Mouse (Mus musculus): ENCODE data around the gene Arhgef18. TPM values are rescaled to one million over a fixed set of nuclear protein-coding genes. Genes with fewer than 3 reads are reported as not detected.
A peak's percentile ranks its signal among the peaks of the same experiment; 100 is the strongest.

The Arhgef18 gene
- polyA plus RNA-seq, 1 experiment from 2014 or later, result 12.1 TPM

DNA sequence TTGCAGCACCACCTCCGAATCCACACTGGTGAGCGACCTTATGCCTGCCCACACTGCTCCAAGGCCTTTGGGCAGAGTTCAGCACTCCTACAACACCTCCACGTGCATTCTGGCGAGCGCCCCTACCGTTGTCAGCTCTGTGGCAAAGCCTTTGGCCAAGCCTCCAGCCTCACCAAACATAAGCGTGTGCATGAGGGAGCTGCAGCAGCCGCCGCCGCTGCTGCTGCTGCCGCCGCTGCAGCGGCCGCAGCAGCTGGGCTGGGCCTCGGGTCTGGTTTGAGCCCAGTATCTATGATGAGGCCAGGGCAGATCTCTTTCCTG, 103.6 kb downstream of the Arhgef18 start:
- no peak for ATAC-seq
- H3K4me2 ChIP-seq (ENCODE audit: low read length), result no peak overlapping the region
- H3K4me1 ChIP-seq (ENCODE audit: control insufficient read depth, insufficient read depth, low read length), result peaks cover 25% of the 10 kb centered on the region
- no peak overlapping the region for H3K27ac ChIP-seq (ENCODE audit: low read length)
- H3K9ac ChIP-seq (ENCODE audit: low read depth, low read length), result no peak overlapping the region
- WGBS, result 92% methylated on average over 15 of the region's 15 CpGs
- no peak overlapping the region for H3K4me3 ChIP-seq (ENCODE audit: low read depth, low read length)
- H3K9me3 ChIP-seq (replicated peaks; ENCODE audit: control insufficient read depth, low read length, poor library complexity, severe bottlenecking), result no peaks in the 10 kb centered on the region; the same call in 1 of the 2 replicates
- peaks cover 23% of the 10 kb centered on the region for H3K36me3 ChIP-seq (ENCODE audit: control insufficient read depth, insufficient read depth, low read length)
- H3K27me3 ChIP-seq (ENCODE audit: control insufficient read depth, insufficient read depth, low read depth, low read length), result no peaks in the 10 kb centered on the region

DNA sequence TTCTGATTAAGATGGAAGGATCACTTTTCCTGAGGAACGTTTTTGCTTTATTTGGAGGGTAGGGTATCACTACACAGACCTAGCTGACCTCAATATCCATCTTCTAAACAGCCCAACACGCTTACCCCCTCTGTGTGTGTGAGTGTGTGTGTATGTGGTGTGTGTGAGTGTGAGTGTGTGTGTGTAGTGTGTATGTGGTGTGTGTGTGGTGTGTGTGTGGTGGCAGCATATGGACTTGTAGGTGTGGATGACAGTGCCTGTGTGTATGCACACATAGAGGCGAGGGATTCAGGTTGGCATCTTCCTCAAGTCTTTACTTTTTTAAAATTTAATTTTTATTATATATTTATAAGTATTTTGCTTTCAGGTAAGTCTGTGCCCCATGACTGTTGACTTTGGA, 105.8 kb downstream of the Arhgef18 start:
- no peaks in the 10 kb centered on the region; the same call in 1 of the 2 replicates for H3K9me3 ChIP-seq (replicated peaks; ENCODE audit: control insufficient read depth, low read length, poor library complexity, severe bottlenecking)
- no peak overlapping the region for H3K4me2 ChIP-seq (ENCODE audit: low read length)
- H3K27me3 ChIP-seq (ENCODE audit: control insufficient read depth, insufficient read depth, low read depth, low read length), result no peaks in the 10 kb centered on the region
- no peak overlapping the region for H3K4me3 ChIP-seq (ENCODE audit: low read depth, low read length)
- ATAC-seq, result no peak
- peaks cover 26% of the 10 kb centered on the region for H3K4me1 ChIP-seq (ENCODE audit: control insufficient read depth, insufficient read depth, low read length)
- WGBS, result 88% methylated on average over 3 of the region's 3 CpGs
- no peak overlapping the region for H3K27ac ChIP-seq (ENCODE audit: low read length)
- peaks cover 23% of the 10 kb centered on the region for H3K36me3 ChIP-seq (ENCODE audit: control insufficient read depth, insufficient read depth, low read length)
- H3K9ac ChIP-seq (ENCODE audit: low read depth, low read length), result no peak overlapping the region

DNA sequence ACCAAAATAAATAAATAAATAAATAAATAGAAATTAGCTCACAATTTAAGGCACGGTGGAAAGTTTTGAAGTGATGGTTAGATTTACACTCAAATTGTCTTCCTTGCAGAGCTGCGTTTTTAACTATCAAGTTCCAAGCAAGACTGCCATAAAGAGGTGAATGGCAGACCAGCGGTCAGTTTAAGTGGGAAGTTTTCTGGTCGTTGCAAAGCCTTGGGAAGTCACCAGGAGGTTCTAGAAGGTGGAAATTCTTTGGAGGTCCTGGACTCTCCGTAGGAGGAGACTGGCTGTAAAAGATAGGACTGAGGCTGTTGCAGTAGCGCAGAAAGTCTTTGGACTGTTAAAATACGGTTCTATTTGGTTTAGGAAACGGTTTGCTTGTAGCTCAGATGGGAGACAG, 106.9 kb downstream of the Arhgef18 start:
- Histone ChIP-seq H3K4me2 (ENCODE audit: low read length) (peak overlapping the region; percentile 84), H3K4me3 (ENCODE audit: low read depth, low read length) (peak overlapping the region; percentile 77), H3K4me1 (ENCODE audit: control insufficient read depth, insufficient read depth, low read length) (peaks cover 17% of the 10 kb centered on the region), H3K9ac (ENCODE audit: low read depth, low read length) (peak overlapping the region; percentile 75), H3K36me3 (ENCODE audit: control insufficient read depth, insufficient read depth, low read length) (peaks cover 20% of the 10 kb centered on the region), H3K27me3 (ENCODE audit: control insufficient read depth, insufficient read depth, low read depth, low read length) (no peaks in the 10 kb centered on the region), H3K27ac (ENCODE audit: low read length) (peak overlapping the region; percentile 93), H3K9me3 (replicated peaks; ENCODE audit: control insufficient read depth, low read length, poor library complexity, severe bottlenecking) (no peaks in the 10 kb centered on the region; the same call in 1 of the 2 replicates)
- peak; percentile 27 for ATAC-seq
- 8% methylated on average over 8 of the region's 8 CpGs for WGBS

DNA sequence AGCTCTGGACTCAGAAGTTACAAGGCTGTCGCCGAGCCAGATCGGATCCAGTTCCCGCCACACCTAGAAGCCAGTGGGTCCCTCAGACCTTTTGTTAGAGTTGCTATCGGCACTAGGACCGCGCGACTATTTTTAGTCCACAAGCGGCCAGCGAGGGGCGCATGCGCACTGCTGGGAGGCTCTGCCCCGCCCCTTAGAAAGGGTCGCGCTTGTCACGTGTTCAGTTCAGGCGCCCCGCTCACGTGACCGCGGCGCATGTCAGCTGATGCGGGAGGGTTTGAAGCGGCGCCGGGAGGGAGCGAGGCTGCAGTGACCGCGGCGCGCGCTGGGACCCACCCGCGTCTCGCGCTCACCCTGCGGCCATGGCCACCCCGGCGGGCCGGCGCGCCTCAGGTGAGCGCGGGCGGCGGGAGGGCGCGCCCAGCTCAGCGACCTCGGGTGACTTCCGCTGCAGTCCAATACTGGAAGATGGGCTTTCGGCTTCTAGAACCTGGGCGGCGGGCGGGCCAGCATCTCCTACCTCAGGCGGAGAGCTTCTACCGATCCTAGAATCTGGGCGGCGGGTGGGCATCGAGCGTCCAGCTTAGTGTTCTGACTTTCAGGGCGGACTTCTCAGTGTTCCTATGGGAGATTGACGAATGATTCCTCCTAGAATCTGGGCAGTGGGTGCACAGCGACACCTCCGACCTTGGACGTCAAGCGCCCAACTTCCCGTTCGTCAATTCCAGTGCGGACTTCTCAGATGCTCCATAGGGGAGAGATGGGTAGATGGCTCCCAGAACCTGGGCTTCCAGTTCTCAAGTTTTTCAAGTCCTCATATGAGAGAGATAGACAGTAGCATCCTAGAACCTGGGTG, 107.7 kb downstream of the Arhgef18 start, which contains the start of gene Mcoln1:
TSS of gene Mcoln1 (plus strand) at position 223 of the 856 bp plus-strand sequence.
- Histone ChIP-seq H3K4me2 (ENCODE audit: low read length) (peak within 1 kb of the TSS; percentile 88), H3K27ac (ENCODE audit: low read length) (peak within 1 kb of the TSS; percentile 93), H3K27me3 (ENCODE audit: control insufficient read depth, insufficient read depth, low read depth, low read length) (no peaks in the 10 kb centered on the region), H3K4me1 (ENCODE audit: control insufficient read depth, insufficient read depth, low read length) (peaks cover 16% of the 10 kb centered on the region), H3K36me3 (ENCODE audit: control insufficient read depth, insufficient read depth, low read length) (peaks cover 12% of the 10 kb centered on the region), H3K4me3 (ENCODE audit: low read depth, low read length) (peak within 1 kb of the TSS; percentile 77), H3K9ac (ENCODE audit: low read depth, low read length) (peak within 1 kb of the TSS; percentile 84), H3K9me3 (replicated peaks; ENCODE audit: control insufficient read depth, low read length, poor library complexity, severe bottlenecking) (no peaks in the 10 kb centered on the region; the same call in 1 of the 2 replicates)
- WGBS, result under 1% methylated on average over 61 of the region's 70 CpGs
- ATAC-seq, result peak; percentile 85

DNA sequence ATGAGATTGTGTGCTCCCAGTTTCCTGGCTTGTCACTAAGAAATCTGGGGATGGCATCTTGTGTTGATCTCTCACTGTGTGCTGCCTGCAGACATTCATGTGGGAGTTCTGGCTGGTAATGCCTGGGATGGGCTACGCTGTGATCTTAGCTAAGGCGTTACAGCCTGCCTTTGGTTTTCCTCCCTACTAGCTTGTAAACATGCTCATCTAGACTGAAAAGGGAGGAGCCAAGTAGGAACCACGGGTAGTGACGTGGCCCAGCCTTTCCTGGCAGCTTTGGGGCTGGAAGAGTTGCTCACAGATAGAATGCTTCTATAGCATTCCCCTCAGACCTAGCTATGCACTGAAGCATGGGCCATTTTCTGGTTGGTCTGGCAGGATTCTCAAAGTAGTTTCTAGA, 109.4 kb downstream of the Arhgef18 start:
- no peak for ATAC-seq
- peaks cover 16% of the 10 kb centered on the region for H3K4me1 ChIP-seq (ENCODE audit: control insufficient read depth, insufficient read depth, low read length)
- H3K9me3 ChIP-seq (replicated peaks; ENCODE audit: control insufficient read depth, low read length, poor library complexity, severe bottlenecking), result no peaks in the 10 kb centered on the region
- H3K4me2 ChIP-seq (ENCODE audit: low read length), result no peak overlapping the region
- 82% methylated on average over 4 of the region's 4 CpGs for WGBS
- H3K9ac ChIP-seq (ENCODE audit: low read depth, low read length), result no peak overlapping the region
- H3K36me3 ChIP-seq (ENCODE audit: control insufficient read depth, insufficient read depth, low read length), result peaks cover 8% of the 10 kb centered on the region
- no peaks in the 10 kb centered on the region for H3K27me3 ChIP-seq (ENCODE audit: control insufficient read depth, insufficient read depth, low read depth, low read length)
- no peak overlapping the region for H3K4me3 ChIP-seq (ENCODE audit: low read depth, low read length)
- H3K27ac ChIP-seq (ENCODE audit: low read length), result no peak overlapping the region

Other genes starting within 250 kb of the Arhgef18 start
- gene Insr, start 113.4 kb upstream of the Arhgef18 start, polyA plus RNA-seq (2015; fragmentation: Nextera tagmentation; extraction: Ambion mirVana), result 48.6 and 54.1 TPM in 2 replicates
- gene A430078G23Rik, start 39.6 kb upstream of the Arhgef18 start, polyA plus RNA-seq (2015; fragmentation: Nextera tagmentation; extraction: Ambion mirVana), result not detected in 2 replicates
- gene Pex11g, start 74.7 kb downstream of the Arhgef18 start, polyA plus RNA-seq (2015; fragmentation: Nextera tagmentation; extraction: Ambion mirVana), result 4.5 and 5.0 TPM in 2 replicates
- gene Tex45, start 77.9 kb downstream of the Arhgef18 start, polyA plus RNA-seq (2015; fragmentation: Nextera tagmentation; extraction: Ambion mirVana), result 0.31 and 0.46 TPM in 2 replicates
- 65.8 and 75.3 TPM in 2 replicates for gene Zfp358, start 100.1 kb downstream of the Arhgef18 start, polyA plus RNA-seq (2015; fragmentation: Nextera tagmentation; extraction: Ambion mirVana)
- 121 and 129 TPM in 2 replicates for gene Mcoln1, start 107.5 kb downstream of the Arhgef18 start, polyA plus RNA-seq (2015; fragmentation: Nextera tagmentation; extraction: Ambion mirVana)
- gene Pnpla6, start 122.4 kb downstream of the Arhgef18 start, polyA plus RNA-seq (2015; fragmentation: Nextera tagmentation; extraction: Ambion mirVana), result 43.6 and 49.8 TPM in 2 replicates
- gene C330021F23Rik, start 175.0 kb downstream of the Arhgef18 start, polyA plus RNA-seq (2015; fragmentation: Nextera tagmentation; extraction: Ambion mirVana), result 0.39 and 0.60 TPM in 2 replicates
- gene Camsap3, start 194.3 kb downstream of the Arhgef18 start, polyA plus RNA-seq (2015; fragmentation: Nextera tagmentation; extraction: Ambion mirVana), result 45.1 and 48.7 TPM in 2 replicates
- 51.8 and 52.4 TPM in 2 replicates for gene Xab2, start 228.3 kb downstream of the Arhgef18 start, polyA plus RNA-seq (2015; fragmentation: Nextera tagmentation; extraction: Ambion mirVana)
- gene Pet100, start 228.5 kb downstream of the Arhgef18 start, polyA plus RNA-seq (2015; fragmentation: Nextera tagmentation; extraction: Ambion mirVana), result 63.5 and 68.0 TPM in 2 replicates
- gene Pcp2, start 232.5 kb downstream of the Arhgef18 start, polyA plus RNA-seq (2015; fragmentation: Nextera tagmentation; extraction: Ambion mirVana), result 1.7 and 2.5 TPM in 2 replicates
- gene Stxbp2, start 237.9 kb downstream of the Arhgef18 start, polyA plus RNA-seq (2015; fragmentation: Nextera tagmentation; extraction: Ambion mirVana), result 41.4 and 46.2 TPM in 2 replicates

All from midbrain, embryonic 16.5 days (tissue).